Mouse (Mus musculus) liver, embryonic 14.5 days (tissue): ENCODE measurements around the gene Nhej1.

ENCODE experiments used
- CTCF ChIP-seq: IDR thresholded peaks from 2 replicates; pipeline ENCODE4 v1.5.1; 2016; ENCODE audit warnings: antibody characterized with exemption, low read depth, control low read depth
- EP300 ChIP-seq: IDR thresholded peaks from 2 replicates; pipeline ENCODE4 v1.6.1; 2016; ENCODE audit warnings: antibody characterized with exemption, low read depth

DNA sequence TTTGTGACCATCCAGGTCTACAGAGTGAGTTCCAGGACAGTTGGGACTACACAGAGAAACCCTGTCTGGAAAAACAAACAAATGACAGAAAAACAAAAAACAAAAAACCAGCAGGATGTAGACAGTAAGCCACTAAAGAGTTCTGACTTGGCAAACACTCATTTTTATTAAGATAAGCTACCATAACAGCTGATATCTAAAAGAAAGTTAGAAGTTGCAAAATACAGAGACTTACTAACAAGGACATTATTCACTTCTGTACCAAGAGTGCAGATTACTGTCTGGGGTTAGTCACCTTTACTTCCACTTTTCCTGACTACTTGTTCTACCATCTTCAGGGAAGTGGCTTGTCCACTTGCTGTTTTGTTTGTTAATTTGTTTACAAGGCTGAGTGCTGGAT is 34.0 kb upstream of the Nhej1 start:
- TF ChIP-seq CTCF (no peak), EP300 (no peak)
